Mouse (Mus musculus): ENCODE data around the gene Tcp11x2. TPM values are rescaled to one million over a fixed set of nuclear protein-coding genes. Genes with fewer than 3 reads are reported as not detected.

Gene Tcp11x2
- polyA plus RNA-seq, 1 experiment from 2014 or later, result not detected

Other genes starting within 250 kb of the Tcp11x2 start
- not detected in 2 replicates for gene AV320801, start 199.2 kb downstream of the Tcp11x2 start, polyA plus RNA-seq (2015; fragmentation: Nextera tagmentation; extraction: Ambion mirVana)
- gene Nxf7, start 95.0 kb downstream of the Tcp11x2 start, polyA plus RNA-seq (2015; fragmentation: Nextera tagmentation; extraction: Ambion mirVana), result not detected in 2 replicates
- gene Prame, start 66.1 kb downstream of the Tcp11x2 start, polyA plus RNA-seq (2015; fragmentation: Nextera tagmentation; extraction: Ambion mirVana), result not detected in 2 replicates
- not detected in 2 replicates for gene Tmsb15a, start 31.5 kb upstream of the Tcp11x2 start, polyA plus RNA-seq (2015; fragmentation: Nextera tagmentation; extraction: Ambion mirVana)
- 10.8 and 12.0 TPM in 2 replicates for gene Armcx5, start 48.9 kb upstream of the Tcp11x2 start, polyA plus RNA-seq (2015; fragmentation: Nextera tagmentation; extraction: Ambion mirVana)
- gene Gprasp1, start 48.9 kb upstream of the Tcp11x2 start, polyA plus RNA-seq (2015; fragmentation: Nextera tagmentation; extraction: Ambion mirVana), result 136 and 140 TPM in 2 replicates
- 106 TPM in 2 replicates for gene Bhlhb9, start 103.8 kb upstream of the Tcp11x2 start, polyA plus RNA-seq (2015; fragmentation: Nextera tagmentation; extraction: Ambion mirVana)
- 113 and 127 TPM in 2 replicates for gene Gprasp2, start 145.2 kb upstream of the Tcp11x2 start, polyA plus RNA-seq (2015; fragmentation: Nextera tagmentation; extraction: Ambion mirVana)

Measured in neural tube, embryonic 13.5 days (tissue).